Mouse (Mus musculus) midbrain, embryonic 15.5 days (tissue): Measurements from ENCODE around the gene Rmdn2. TPM values are rescaled to one million over a fixed set of nuclear protein-coding genes. Genes with fewer than 3 reads are reported as not detected.

Experiments
- ATAC-seq: fragments of 200-750 bp; cut with Nextera tagmentation; replicated peaks from 2 replicates; pipeline ENCODE4 v1.8.0; 2017; ENCODE audit warnings: moderate TSS enrichment
- H3K27ac ChIP-seq: fragments of 300-500 bp; sonication (generic); 2 replicates; pipeline ENCODE4 v1.5.1; 2015; ENCODE audit warnings: mild to moderate bottlenecking, inconsistent platforms
- H3K27me3 ChIP-seq: fragments of 300-500 bp; sonication (generic); replicated peaks from 2 replicates; pipeline ENCODE4 v1.6.1; 2015; ENCODE audit warnings: inconsistent platforms
- H3K36me3 ChIP-seq: fragments of 300-500 bp; sonication (generic); replicated peaks from 2 replicates; pipeline ENCODE4 v1.6.1; 2015; ENCODE audit warnings: inconsistent platforms
- H3K4me1 ChIP-seq: fragments of 300-500 bp; sonication (generic); 2 replicates; pipeline ENCODE4 v1.6.1; 2015; ENCODE audit warnings: inconsistent platforms
- H3K4me2 ChIP-seq: fragments of 300-500 bp; sonication (generic); 2 replicates; pipeline ENCODE4 v1.6.1; 2015; ENCODE audit warnings: inconsistent platforms, mild to moderate bottlenecking, moderate library complexity
- H3K4me3 ChIP-seq: fragments of 300-500 bp; sonication (generic); 2 replicates; pipeline ENCODE4 v1.5.1; 2015; ENCODE audit warnings: mild to moderate bottlenecking, inconsistent platforms
- H3K9ac ChIP-seq: fragments of 300-500 bp; sonication (generic); 2 replicates; pipeline ENCODE4 v1.6.1; 2015; ENCODE audit warnings: mild to moderate bottlenecking, inconsistent platforms
- H3K9me3 ChIP-seq: fragments of 300-500 bp; sonication (generic); 2 replicates; pipeline ENCODE4 v1.6.1; 2016; ENCODE audit warnings: inconsistent platforms
- WGBS: fragments of 180-500 bp; shearing (Covaris S2); methylation state at CpG from one replicate; pipeline ENCODE4 v1.1.7; 2015; ENCODE audit warnings: mixed read lengths; 5-methylcytosine and 5-hydroxymethylcytosine counted together
- polyA plus RNA-seq: library from polyadenylated mRNA; unstranded; fragments of >200 nt; fragmentation: Nextera tagmentation; extraction: Ambion mirVana; gene quantifications from 2 replicates; pipeline ENCODE4 v1.2.1, GENCODE M21; 2015

The Rmdn2 gene
- polyA plus RNA-seq, 1 experiment from 2014 or later: 8.6 TPM

DNA sequence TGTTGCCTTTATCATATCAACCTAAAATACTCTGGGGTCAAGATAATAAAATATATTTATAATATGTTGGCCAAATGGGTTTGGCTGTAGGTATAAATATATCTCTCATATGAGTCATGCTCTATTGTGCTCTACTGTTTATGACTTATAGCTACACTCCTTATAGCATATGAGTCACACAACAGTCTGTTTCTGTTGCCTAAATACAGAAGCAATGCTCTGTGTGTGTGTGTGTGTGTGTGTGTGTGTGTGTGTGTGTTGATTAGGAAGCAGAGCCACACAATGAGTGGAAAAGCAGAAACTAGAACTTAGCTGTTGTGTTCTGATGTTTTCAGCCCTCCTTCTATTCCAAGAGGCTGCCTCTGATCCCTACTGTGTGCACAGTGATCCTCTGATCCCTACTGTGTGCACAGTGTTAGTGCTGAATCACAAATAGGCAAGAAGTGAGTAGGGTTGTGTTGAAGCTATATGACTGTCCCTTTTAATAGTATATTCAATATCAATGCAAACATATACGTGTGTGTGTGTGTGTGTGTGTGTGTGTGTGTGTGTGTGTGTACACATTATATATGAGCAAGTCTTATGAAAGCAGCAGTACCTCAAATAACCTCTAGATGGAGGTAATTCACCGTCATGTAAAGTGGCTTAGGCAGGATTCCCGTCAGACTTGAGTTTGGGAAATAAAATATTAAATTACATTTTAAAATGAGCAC is 51.9 kb downstream of the Rmdn2 start:
- Histone ChIP-seq H3K9ac (no peak overlapping the region), H3K9me3 (no peaks in the 10 kb centered on the region), H3K4me2 (no peak overlapping the region), H3K27ac (no peak overlapping the region), H3K4me1 (no peaks in the 10 kb centered on the region), H3K4me3 (no peak overlapping the region), H3K27me3 (no peaks in the 10 kb centered on the region), H3K36me3 (no peaks in the 10 kb centered on the region)
- WGBS: 24% methylated on average over 3 of the region's 3 CpGs
- no peak for ATAC-seq

GRCm38 (mm10) chr17:79664106-79664417 is 52.4 kb downstream of the Rmdn2 start:
- Histone ChIP-seq H3K4me3 (no peak overlapping the region), H3K27me3 (no peaks in the 10 kb centered on the region), H3K36me3 (no peaks in the 10 kb centered on the region), H3K9me3 (no peaks in the 10 kb centered on the region), H3K4me2 (no peak overlapping the region), H3K27ac (no peak overlapping the region), H3K4me1 (no peaks in the 10 kb centered on the region), H3K9ac (no peak overlapping the region)
- 94% methylated on average over 2 of the region's 2 CpGs for WGBS
- no peak for ATAC-seq

- 87% methylated on average over 2 of the region's 2 CpGs for WGBS
- H3K4me1 ChIP-seq: no peaks in the 10 kb centered on the region
- H3K4me3 ChIP-seq: no peak overlapping the region
- ATAC-seq: no peak
- H3K9me3 ChIP-seq: no peaks in the 10 kb centered on the region
- H3K27me3 ChIP-seq: no peaks in the 10 kb centered on the region
- no peak overlapping the region for H3K27ac ChIP-seq
- H3K9ac ChIP-seq: no peak overlapping the region
- no peaks in the 10 kb centered on the region for H3K36me3 ChIP-seq
- no peak overlapping the region for H3K4me2 ChIP-seq
Observed at GRCm38 (mm10) chr17:79670837-79671236, 59.2 kb downstream of the Rmdn2 start.

DNA sequence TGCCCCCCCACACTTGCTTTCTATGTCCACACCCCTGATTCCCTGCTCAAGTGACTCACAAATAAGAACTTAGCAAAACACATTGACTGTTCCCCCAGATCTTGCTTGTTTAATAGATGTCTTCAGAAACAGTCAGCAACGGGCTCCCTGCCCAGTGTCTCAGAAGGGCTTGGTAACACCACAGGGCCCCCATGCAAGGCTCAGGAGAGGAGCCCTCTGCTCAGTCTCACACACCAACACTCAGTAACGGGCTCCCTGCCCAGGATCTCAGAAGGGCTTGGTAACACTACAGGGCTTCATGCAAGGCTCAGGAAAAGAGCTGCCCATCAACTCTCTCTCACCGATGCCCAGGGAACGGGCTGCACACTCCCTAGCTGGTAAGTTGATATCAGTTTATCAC is 83.4 kb downstream of the Rmdn2 start:
- Histone ChIP-seq H3K9me3 (no peaks in the 10 kb centered on the region), H3K9ac (no peak overlapping the region), H3K27ac (no peak overlapping the region), H3K36me3 (no peaks in the 10 kb centered on the region), H3K4me3 (no peak overlapping the region), H3K4me2 (no peak overlapping the region), H3K27me3 (no peaks in the 10 kb centered on the region), H3K4me1 (no peaks in the 10 kb centered on the region)
- 87% methylated on average over 4 of the region's 4 CpGs for WGBS
- ATAC-seq: no peak

DNA sequence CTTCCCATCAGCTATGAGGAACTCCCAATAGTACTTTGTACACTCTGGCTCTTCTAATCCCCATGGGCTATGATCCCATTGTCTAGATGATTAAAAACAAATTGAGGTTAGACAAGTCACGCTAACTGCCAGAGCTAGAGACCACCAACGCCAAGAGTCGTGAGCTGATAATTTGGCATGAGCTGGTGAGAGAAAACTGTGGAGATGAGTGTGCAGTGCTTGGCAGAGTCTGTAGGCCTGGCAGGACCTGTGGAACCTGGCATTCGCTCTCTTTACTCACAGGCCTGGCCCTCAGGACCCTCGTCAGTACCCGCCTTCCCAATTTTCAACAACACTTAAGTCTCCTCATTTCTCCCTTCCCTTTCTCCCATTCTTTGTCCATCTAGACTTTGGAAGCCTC is 83.9 kb downstream of the Rmdn2 start:
- no peak for ATAC-seq
- WGBS: 88% methylated on average over 6 of the region's 6 CpGs
- H3K27ac ChIP-seq: no peak overlapping the region

DNA sequence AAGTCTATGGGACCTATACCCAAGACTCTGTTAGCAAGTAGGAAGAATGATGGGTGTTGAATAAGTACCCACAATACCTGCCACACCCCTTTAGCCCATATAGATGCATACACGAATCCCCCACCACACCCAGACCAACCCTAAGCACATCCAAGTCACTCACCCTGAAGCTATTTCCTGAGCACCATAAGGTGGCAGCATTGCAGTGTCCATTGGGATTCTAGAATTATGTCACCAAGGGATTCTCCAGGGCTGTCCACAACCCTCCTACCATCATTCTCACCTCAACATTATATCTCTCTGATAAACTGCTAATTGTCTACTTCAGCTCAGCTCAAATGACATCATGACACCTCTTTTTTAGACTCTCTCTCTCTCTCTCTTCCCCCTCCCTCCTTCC is 87.5 kb downstream of the Rmdn2 start:
- no peaks in the 10 kb centered on the region for H3K27me3 ChIP-seq
- WGBS: 31% methylated on average over 1 of the region's 1 CpGs
- H3K9ac ChIP-seq: no peak overlapping the region
- H3K4me3 ChIP-seq: no peak overlapping the region
- H3K9me3 ChIP-seq: no peaks in the 10 kb centered on the region
- ATAC-seq: no peak
- H3K4me1 ChIP-seq: no peaks in the 10 kb centered on the region
- H3K4me2 ChIP-seq: no peak overlapping the region
- H3K27ac ChIP-seq: no peak overlapping the region
- no peaks in the 10 kb centered on the region for H3K36me3 ChIP-seq

More for the DNA sequence above, 83.9 kb downstream of the Rmdn2 start:
- Histone ChIP-seq H3K4me2 (no peak overlapping the region), H3K9ac (no peak overlapping the region), H3K36me3 (no peaks in the 10 kb centered on the region), H3K4me3 (no peak overlapping the region), H3K27me3 (no peaks in the 10 kb centered on the region), H3K4me1 (no peaks in the 10 kb centered on the region), H3K9me3 (no peaks in the 10 kb centered on the region)

GRCm38 (mm10) chr17:79700871-79701270 is 89.2 kb downstream of the Rmdn2 start:
- 89% methylated on average over 5 of the region's 5 CpGs for WGBS
- no peak for ATAC-seq

DNA sequence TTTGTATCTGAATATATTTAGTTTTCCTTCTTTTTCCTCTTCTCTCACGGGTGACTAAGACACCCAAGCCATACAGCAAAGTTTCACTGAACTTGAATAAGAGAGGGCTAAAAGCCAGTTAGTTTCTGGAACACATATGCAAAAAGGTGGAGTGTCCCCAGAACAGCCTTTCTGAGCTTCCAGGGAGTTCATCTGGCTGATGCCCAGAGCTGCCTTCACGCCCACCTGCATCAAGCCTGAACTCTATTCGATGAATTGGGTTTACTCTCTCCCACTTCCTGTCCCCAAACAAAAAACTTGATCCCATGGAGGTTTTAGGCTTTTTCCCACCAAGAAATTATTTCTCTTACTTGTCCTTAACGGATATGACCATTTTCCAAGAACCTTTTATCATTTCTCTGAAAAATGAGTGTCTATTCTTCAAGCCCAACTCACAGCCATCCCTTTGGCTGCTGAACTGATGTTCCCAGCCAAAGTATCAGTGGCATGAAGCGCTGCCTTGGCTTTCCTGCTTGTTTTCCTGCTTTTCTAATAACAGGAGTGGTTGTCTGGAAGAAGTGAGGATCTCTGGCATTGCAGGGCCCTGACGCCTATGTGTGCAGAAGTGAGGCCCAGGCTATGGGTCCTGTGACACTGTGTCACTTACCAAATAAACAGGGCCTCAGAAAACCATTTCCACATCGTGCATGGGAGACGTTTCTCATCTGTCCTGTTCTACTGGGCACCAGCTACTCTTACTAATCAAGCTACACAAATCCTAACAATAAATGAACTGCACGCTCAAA is 94.2 kb downstream of the Rmdn2 start:
- H3K27ac ChIP-seq: no peak overlapping the region
- 80% methylated on average over 9 of the region's 9 CpGs for WGBS
- H3K4me2 ChIP-seq: no peak overlapping the region
- no peak overlapping the region for H3K9ac ChIP-seq
- H3K9me3 ChIP-seq: no peaks in the 10 kb centered on the region
- ATAC-seq: no peak
- H3K36me3 ChIP-seq: no peaks in the 10 kb centered on the region
- H3K27me3 ChIP-seq: peaks cover 16% of the 10 kb centered on the region
- H3K4me1 ChIP-seq: no peaks in the 10 kb centered on the region
- no peak overlapping the region for H3K4me3 ChIP-seq

More at GRCm38 (mm10) chr17:79700871-79701270, 89.2 kb downstream of the Rmdn2 start:
- Histone ChIP-seq H3K9me3 (no peaks in the 10 kb centered on the region), H3K9ac (no peak overlapping the region), H3K4me1 (no peaks in the 10 kb centered on the region), H3K4me2 (no peak overlapping the region), H3K4me3 (no peak overlapping the region), H3K27me3 (0 out of 2 replicates have a peak, but pooled peaks cover 2% of the 10 kb centered on the region), H3K27ac (no peak overlapping the region), H3K36me3 (no peaks in the 10 kb centered on the region)

- Histone ChIP-seq H3K27ac (no peak overlapping the region), H3K4me2 (no peak overlapping the region), H3K36me3 (no peaks in the 10 kb centered on the region), H3K27me3 (peaks cover 35% of the 10 kb centered on the region), H3K4me3 (no peak overlapping the region), H3K9me3 (no peaks in the 10 kb centered on the region), H3K4me1 (peaks cover 3% of the 10 kb centered on the region), H3K9ac (no peak overlapping the region)
- 9% methylated on average over 7 of the region's 7 CpGs for WGBS
- no peak for ATAC-seq
Observed at GRCm38 (mm10) chr17:79708168-79708567, 96.5 kb downstream of the Rmdn2 start.

- no peak overlapping the region for H3K4me2 ChIP-seq
- WGBS: 27% methylated on average over 1 of the region's 1 CpGs
- peaks cover 19% of the 10 kb centered on the region for H3K4me1 ChIP-seq
- no peak for ATAC-seq
- H3K4me3 ChIP-seq: no peak overlapping the region
- H3K9me3 ChIP-seq: no peaks in the 10 kb centered on the region
- no peak overlapping the region for H3K27ac ChIP-seq
- no peaks in the 10 kb centered on the region for H3K36me3 ChIP-seq
- H3K9ac ChIP-seq: no peak overlapping the region
- H3K27me3 ChIP-seq: peaks cover 51% of the 10 kb centered on the region
Observed at GRCm38 (mm10) chr17:79709718-79710117, 98.1 kb downstream of the Rmdn2 start.

GRCm38 (mm10) chr17:79710246-79710842 is 98.7 kb downstream of the Rmdn2 start:
- no peak for ATAC-seq
- peaks cover 55% of the 10 kb centered on the region for H3K27me3 ChIP-seq

GRCm38 (mm10) chr17:79711944-79712343 is 100.3 kb downstream of the Rmdn2 start:
- H3K36me3 ChIP-seq: no peaks in the 10 kb centered on the region
- H3K9me3 ChIP-seq: no peaks in the 10 kb centered on the region
- H3K27ac ChIP-seq: no peak overlapping the region
- no peak overlapping the region for H3K4me2 ChIP-seq
- ATAC-seq: no peak
- no peak overlapping the region for H3K4me3 ChIP-seq
- 7% methylated on average over 6 of the region's 6 CpGs for WGBS
- peaks cover 31% of the 10 kb centered on the region for H3K4me1 ChIP-seq
- H3K27me3 ChIP-seq: peaks cover 56% of the 10 kb centered on the region
- no peak overlapping the region for H3K9ac ChIP-seq

More at GRCm38 (mm10) chr17:79710246-79710842, 98.7 kb downstream of the Rmdn2 start:
- Histone ChIP-seq H3K27ac (no peak overlapping the region), H3K4me1 (peaks cover 25% of the 10 kb centered on the region), H3K4me3 (no peak overlapping the region), H3K4me2 (no peak overlapping the region), H3K9ac (no peak overlapping the region), H3K9me3 (no peaks in the 10 kb centered on the region), H3K36me3 (no peaks in the 10 kb centered on the region)
- 12% methylated on average over 15 of the region's 15 CpGs for WGBS
